Mouse (Mus musculus): ENCODE measurements around the gene Psmd2. TPM values are rescaled to one million over a fixed set of nuclear protein-coding genes. Genes with fewer than 3 reads are reported as not detected.

Gene Psmd2
- 341 and 527 TPM in 2 replicates for polyA plus RNA-seq (2012)

DNA sequence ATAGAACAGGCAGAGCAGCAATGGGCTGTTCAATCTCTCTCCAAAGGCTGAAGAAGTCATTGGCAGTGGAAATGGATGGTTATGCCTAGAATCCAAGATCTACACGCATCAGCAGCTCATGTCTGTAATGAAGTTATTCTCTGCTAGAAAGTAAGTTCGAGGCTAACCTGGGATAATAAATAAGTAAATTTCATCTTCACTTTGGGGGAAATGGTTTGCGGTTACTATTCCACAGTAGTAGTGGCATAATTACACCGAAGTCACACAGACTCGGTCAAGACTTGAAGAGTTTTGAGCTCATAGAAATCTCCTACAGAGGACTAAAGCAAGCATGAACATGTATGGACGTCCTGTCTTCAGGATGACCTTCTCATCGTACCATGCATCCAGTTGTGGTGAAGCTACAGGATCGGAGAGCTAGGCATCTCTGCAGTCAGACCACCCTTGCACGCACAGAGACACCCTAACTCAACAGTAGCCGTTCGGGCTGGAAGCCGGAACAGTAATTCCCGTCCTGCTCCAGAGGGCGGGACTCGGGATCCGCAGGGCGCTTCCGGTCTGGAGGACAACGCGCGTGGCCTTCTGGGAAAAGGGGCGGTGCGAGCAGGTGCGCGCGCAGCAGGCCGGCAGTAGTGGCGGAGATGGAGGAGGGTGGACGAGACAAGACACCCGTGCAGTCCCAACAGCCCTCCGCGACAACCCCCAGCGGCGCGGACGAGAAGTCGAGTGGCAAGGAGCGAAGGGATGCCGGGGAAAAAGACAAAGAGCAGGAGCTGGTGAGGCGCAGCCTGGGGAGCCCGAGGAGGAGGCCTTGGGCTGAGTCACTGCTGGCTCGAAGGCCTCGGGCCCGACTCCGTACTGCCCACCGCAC is at the start of gene Psmd2:
Gene Psmd2, plus strand, starts transcription at position 577 of the 871 bp plus-strand sequence.
- no peak for TF ChIP-seq GATA1 (IDR thresholded peaks at IDR 0.05; ENCODE audit: low read length)

DNA sequence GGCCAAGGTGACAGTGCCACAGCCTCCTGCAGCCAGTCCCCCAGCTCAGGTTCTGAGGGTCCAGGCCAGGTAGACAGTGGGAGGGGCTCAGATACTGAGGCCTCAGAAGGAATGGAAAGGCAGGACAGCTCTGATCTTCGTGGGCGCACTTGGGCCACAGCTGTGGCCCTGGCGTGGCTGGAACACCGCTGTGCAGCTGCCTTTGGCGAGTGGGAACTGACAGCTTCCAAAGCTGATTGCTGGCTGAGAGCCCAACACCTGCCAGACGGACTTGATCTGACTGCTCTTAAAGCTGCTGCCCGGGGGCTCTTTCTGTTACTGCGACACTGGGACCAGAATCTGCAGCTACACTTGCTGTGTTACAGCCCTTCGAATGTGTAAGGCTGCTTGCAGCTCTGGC is 46.7 kb upstream of the Psmd2 start:
- TF ChIP-seq GATA1 (IDR thresholded peaks at IDR 0.05; ENCODE audit: low read length) = no peak

DNA sequence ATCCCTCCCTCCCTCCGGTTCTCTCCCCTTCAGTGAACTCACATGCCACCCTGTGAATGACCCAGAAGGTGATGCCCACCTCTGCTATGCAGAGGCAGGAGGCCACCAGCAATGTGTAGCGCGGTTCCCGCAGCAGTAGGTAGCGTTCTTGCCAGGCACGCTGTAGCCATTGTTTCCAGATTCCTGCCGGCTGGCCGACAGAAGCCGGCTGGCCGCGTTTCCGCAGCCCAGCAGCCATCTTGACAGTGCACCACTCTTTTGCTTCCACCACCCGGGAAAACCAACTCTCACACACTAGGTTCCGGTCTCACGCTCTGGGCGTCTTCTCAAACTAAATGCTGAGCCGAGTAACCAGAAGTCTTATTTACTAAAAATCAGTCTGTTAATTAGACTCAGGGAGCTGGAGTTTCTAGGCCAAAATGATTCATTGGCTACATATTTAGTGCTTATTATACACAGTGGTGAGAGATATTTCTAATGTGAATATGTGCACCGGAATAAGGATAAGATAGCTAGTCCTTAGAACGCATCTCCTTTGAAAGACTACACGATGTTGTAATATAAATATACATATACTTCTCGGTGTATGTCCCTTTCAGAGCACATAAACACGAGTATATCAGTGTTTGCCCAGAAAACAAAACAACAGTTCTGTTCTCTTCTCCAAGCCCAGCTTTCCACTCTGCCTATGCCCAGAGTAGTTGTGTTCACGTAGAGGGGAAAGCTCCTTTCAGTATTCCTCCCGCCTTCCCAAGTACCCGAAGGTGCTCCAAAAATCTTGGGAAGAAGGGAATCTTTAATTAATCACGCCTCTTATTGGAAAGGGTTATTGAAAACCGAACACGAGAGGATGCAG is 40.7 kb upstream of the Psmd2 start:
- no peak for TF ChIP-seq GATA1 (IDR thresholded peaks at IDR 0.05; ENCODE audit: low read length)

GRCm38 (mm10) chr16:20611357-20612227 is 39.9 kb upstream of the Psmd2 start, which contains the start of the genes Eef1akmt4, Gm49333 and Alg3:
TSS of gene Eef1akmt4 (plus strand) at chr16:20611593.
TSS of gene Gm49333 (plus strand) at chr16:20611610.
TSS of gene Alg3 (minus strand) at chr16:20611735.
- no peak for TF ChIP-seq GATA1 (IDR thresholded peaks at IDR 0.05; ENCODE audit: low read length)

- no peak for TF ChIP-seq GATA1 (IDR thresholded peaks at IDR 0.05; ENCODE audit: low read length)
Measured at GRCm38 (mm10) chr16:20619541-20620398, 31.7 kb upstream of the Psmd2 start.

GRCm38 (mm10) chr16:20620399-20620735 is 31.1 kb upstream of the Psmd2 start:
- no peak for TF ChIP-seq GATA1 (IDR thresholded peaks at IDR 0.05; ENCODE audit: low read length)

GRCm38 (mm10) chr16:20620751-20621190 is 30.7 kb upstream of the Psmd2 start:
- no peak for TF ChIP-seq GATA1 (IDR thresholded peaks at IDR 0.05; ENCODE audit: low read length)

DNA sequence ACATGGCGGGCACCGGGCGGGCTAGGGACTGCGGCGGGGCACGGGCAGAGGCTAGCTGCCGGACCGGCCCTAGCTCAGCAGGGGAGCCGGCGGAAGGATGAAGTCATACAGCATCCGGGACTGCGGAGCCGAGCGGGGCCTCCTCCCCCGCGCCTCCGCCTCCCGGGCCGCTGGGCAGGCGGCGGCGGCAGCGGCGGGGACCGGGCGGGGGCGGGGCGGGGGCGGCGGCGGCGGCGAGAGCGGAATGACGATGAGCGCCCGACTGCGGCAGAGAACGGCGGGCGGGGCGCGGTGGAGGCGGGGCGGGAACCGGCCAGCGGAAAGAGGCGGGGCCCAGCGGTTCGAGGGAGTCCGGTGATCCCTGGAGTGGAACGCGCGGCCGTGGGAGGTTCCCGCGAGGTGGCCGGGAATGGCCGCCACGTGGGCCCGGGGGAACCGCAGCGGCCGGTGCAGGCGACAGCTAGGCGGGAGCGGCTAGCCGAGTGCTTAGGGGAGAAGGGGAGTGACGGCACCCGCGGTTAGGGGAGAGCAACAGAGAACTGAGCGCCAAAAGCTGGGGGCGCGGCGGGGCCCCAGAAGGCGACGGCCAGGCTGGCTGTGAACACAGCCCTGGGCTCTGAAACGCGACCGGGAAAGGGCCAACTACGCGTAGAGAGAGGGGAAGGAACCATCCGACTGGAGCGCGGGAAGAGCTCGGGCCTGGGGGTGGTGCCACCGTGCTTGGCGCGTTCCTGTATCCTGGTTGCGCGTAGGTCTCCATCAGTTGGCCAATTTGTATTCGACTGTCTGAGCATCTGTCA is 30.1 kb upstream of the Psmd2 start, which contains the start of gene Camk2n2:
Gene Camk2n2, minus strand, starts transcription at position 97 of the 800 bp plus-strand sequence.
- TF ChIP-seq GATA1 (IDR thresholded peaks at IDR 0.05; ENCODE audit: low read length) = no peak

DNA sequence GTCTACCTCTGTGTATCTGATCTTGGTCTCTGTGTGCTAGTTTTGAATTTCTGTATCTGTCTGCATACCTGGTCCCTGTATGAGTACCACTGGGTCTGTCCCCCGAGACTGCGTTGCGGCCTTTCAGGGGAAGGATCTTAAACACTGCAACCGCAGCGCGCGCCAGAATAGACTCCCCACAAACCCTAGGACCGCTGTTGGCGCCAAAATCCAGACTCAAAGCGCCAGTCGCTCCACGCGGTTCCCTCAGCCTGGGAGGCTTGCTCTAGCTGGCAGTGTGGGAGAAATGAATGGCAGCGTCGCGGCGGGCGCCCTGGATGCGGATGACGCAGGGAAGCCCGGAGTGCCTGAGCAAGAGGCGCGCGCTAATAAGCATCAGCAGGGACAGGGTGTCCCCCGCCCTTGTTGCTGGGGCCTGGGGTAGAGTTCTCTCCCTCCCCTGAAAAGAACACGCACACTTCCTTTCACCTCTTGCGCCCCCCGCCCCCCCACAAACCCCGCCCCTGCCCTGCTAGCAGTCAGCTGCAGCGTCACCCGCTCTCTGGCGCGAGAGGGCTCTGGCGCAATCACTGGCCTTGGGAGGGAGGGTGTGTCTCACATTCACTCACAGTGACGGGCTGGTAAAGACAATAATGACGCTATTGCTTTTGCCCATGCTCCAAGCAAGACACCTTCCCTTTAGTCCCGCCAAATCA is 29.3 kb upstream of the Psmd2 start:
- no peak for TF ChIP-seq GATA1 (IDR thresholded peaks at IDR 0.05; ENCODE audit: low read length)

DNA sequence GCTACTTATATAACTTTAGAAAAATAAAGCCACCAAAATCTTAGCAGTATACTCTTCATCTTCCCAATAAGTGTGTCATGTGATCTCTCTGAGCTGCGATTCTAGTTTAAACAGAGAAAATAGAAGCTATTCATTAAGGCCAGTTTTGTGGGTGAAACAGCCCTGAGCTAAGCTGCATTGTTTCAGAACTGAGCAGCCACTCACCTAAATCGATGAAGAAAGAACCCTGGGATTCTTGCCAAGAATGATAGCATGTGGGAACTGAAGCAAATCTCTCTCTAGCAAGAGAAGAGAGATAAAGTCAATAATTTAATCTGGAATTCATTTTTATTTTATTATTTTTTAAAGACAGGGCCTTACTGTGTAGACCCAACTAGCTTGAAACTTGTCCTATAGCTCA is 28.2 kb upstream of the Psmd2 start:
- no peak for TF ChIP-seq GATA1 (IDR thresholded peaks at IDR 0.05; ENCODE audit: low read length)

GRCm38 (mm10) chr16:20628871-20629391 is 22.5 kb upstream of the Psmd2 start:
- no peak for TF ChIP-seq GATA1 (IDR thresholded peaks at IDR 0.05; ENCODE audit: low read length)
